Mouse (Mus musculus): Measurements from ENCODE around the gene Tmem120b.

Tmem120b gene

GRCm38 (mm10) chr5:123156763-123157162 is 88.5 kb downstream of the Tmem120b start:
- DNase-seq (ENCODE audit: extremely low read depth, low read depth) = no peak

DNA sequence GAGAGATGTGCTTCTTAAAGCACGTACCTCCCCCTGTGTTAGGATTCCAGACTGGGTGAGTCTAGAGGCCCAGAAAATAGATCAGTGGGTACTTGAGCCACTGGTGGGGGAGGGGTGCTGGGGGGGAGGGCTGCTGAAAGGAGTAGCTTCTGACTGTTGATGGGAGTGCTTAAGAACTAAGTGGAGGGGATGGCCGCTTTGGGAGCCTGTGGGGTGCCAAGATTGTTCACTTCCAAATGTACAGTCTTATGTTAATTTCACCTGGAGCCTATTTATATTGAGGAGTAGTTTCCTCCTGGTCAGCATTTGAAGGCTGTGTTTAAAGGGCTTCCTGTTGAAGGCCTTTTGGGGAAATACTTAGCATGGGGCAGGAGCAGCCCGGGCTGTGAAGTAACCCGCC is 89.8 kb downstream of the Tmem120b start:
- DNase-seq (ENCODE audit: extremely low read depth, low read depth) = no peak

DNA sequence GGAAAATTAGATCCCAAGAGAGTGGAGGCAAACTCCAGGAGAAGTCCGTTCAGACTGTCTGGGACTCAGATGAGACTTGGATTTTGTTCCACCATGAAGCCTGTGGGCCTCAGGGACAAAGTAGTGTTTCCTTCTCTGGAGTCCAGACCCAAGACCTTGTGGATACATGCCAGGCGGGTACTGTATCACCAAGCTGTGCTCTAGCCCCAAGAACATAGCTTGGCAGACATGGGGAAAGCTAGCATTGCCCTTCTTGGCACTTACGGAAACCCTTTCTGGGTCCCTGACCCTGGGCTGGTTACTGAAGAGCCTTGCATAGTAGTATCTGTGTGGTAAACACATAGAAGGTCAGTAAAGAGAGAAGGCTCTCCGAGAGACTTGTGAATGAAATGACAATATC is 91.2 kb downstream of the Tmem120b start:
- no peak for DNase-seq (ENCODE audit: extremely low read depth, low read depth)

DNA sequence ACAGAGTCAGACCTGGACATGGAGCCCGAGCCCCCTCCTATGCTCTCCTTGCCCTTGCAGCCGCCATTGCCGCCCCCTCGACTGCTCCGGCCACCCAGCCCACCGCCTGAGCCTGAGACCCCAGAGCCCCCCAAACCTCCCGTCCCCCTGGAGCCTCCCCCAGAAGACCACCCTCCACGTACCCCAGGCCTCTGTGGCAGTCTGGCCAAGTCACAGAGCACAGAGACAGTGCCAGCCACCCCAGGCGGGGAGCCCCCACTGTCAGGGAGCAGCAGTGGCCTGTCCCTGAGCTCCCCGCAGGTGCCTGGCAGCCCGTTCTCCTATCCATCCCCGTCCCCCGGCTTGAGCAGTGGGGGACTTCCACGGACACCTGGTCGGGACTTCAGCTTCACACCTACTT is 91.7 kb downstream of the Tmem120b start:
- no peak for DNase-seq (ENCODE audit: extremely low read depth, low read depth)

- DNase-seq (ENCODE audit: extremely low read depth, low read depth) = no peak
Measured at GRCm38 (mm10) chr5:123160341-123160740, 92.1 kb downstream of the Tmem120b start.

GRCm38 (mm10) chr5:123162942-123163341 is 94.7 kb downstream of the Tmem120b start:
- no peak for DNase-seq (ENCODE audit: extremely low read depth, low read depth)

- DNase-seq (ENCODE audit: extremely low read depth, low read depth) = no peak
Measured at GRCm38 (mm10) chr5:123166437-123166836, 98.2 kb downstream of the Tmem120b start.

All from MEL-GATA-1-ER (cell line).